Mouse (Mus musculus) heart, postnatal 0 days (tissue): Measurements from ENCODE around the gene Hjurp. TPM values are rescaled to one million over a fixed set of nuclear protein-coding genes. Genes with fewer than 3 reads are reported as not detected.

Experiments used
- ATAC-seq: fragments of 200-750 bp; cut with Nextera tagmentation; 2 replicates; pipeline ENCODE4 v1.8.0; 2017; ENCODE audit warnings: low read depth, moderate number of reproducible peaks, moderate library complexity; ENCODE audit not compliant: insufficient read depth
- DNase-seq: peaks from one replicate; pipeline ENCODE4 v3.0.0-alpha.2; 2016; ENCODE audit warnings: low spot score
- H3K27ac ChIP-seq: fragments of 300-500 bp; sonication (generic); 2 replicates; pipeline ENCODE4 v1.5.1; 2014; ENCODE audit warnings: low read depth, mild to moderate bottlenecking
- H3K27me3 ChIP-seq: fragments of 300-500 bp; sonication (generic); 2 replicates; pipeline ENCODE4 v1.6.1; 2014; ENCODE audit warnings: low read length, mixed read lengths; ENCODE audit not compliant: control insufficient read depth, insufficient read depth
- H3K36me3 ChIP-seq: fragments of 300-500 bp; sonication (generic); replicated peaks from 2 replicates; pipeline ENCODE4 v1.6.1; 2014; ENCODE audit warnings: low read length, mixed read lengths; ENCODE audit not compliant: control insufficient read depth, insufficient read depth
- H3K4me1 ChIP-seq: fragments of 300-500 bp; sonication (generic); 2 replicates; pipeline ENCODE4 v1.6.1; 2014; ENCODE audit warnings: antibody characterized with exemption; ENCODE audit not compliant: control insufficient read depth, insufficient read depth
- H3K4me2 ChIP-seq: fragments of 300-500 bp; sonication (generic); 2 replicates; pipeline ENCODE4 v1.6.1; 2014; ENCODE audit warnings: low read depth, mild to moderate bottlenecking, low read length, moderate library complexity
- H3K4me3 ChIP-seq: fragments of 300-500 bp; sonication (generic); 2 replicates; pipeline ENCODE4 v1.5.1; 2014; ENCODE audit warnings: low read depth, low read length
- H3K9ac ChIP-seq: fragments of 300-500 bp; sonication (generic); replicated peaks from 2 replicates; pipeline ENCODE4 v1.6.1; 2014; ENCODE audit warnings: low read depth, low read length, mixed read lengths
- H3K9me3 ChIP-seq: fragments of 300-500 bp; sonication (generic); replicated peaks from 2 replicates; pipeline ENCODE4 v1.6.1; 2016; ENCODE audit warnings: low read length; ENCODE audit not compliant: control insufficient read depth
- CTCF ChIP-seq: IDR thresholded peaks from 2 replicates; pipeline ENCODE4 v1.5.1; 2016; ENCODE audit warnings: antibody characterized with exemption, control low read depth, low read depth
- EP300 ChIP-seq: IDR thresholded peaks from 2 replicates; pipeline ENCODE4 v1.6.1; 2016; ENCODE audit warnings: antibody characterized with exemption, low read depth
- WGBS: fragments of 180-500 bp; shearing (Covaris S2); extraction: QIAGEN DNeasy Blood & Tissue Kit; methylation state at CpG from one replicate; pipeline ENCODE4 v1.1.7; 2014; 5-methylcytosine and 5-hydroxymethylcytosine counted together
- polyA plus RNA-seq: library from polyadenylated mRNA; unstranded; fragments of >200 nt; fragmentation: Nextera tagmentation; extraction: Ambion mirVana; gene quantifications from 2 replicates; pipeline ENCODE4 v1.2.1, GENCODE M21; 2015
- total RNA-seq: library from RNA; depleted of rRNA; stranded (reverse); fragments of >200 nt; gene quantifications from 2 replicates; pipeline ENCODE4 v1.2.3, GENCODE M21; 2014; ENCODE audit warnings: low replicate concordance

The Hjurp gene
- total and polyA plus RNA-seq, 2 experiments from 2014 or later = 28.0 to 95.2 TPM

GRCm38 (mm10) chr1:88264869-88265240 is 12.6 kb downstream of the Hjurp start:
- ATAC-seq = no peak
- H3K4me3 ChIP-seq = no peak overlapping the region
- H3K36me3 ChIP-seq = peaks cover 99% of the 10 kb centered on the region
- no peak for DNase-seq
- H3K27ac ChIP-seq = no peak overlapping the region
- no peaks in the 10 kb centered on the region for H3K9me3 ChIP-seq
- no peak overlapping the region for H3K9ac ChIP-seq
- 67% methylated on average over 4 of the region's 4 CpGs for WGBS
- no peaks in the 10 kb centered on the region for H3K27me3 ChIP-seq
- H3K4me2 ChIP-seq = no peak overlapping the region
- TF ChIP-seq CTCF (no peak), EP300 (no peak)
- H3K4me1 ChIP-seq = 0 out of 2 replicates have a peak, but pooled peaks cover 5% of the 10 kb centered on the region

DNA sequence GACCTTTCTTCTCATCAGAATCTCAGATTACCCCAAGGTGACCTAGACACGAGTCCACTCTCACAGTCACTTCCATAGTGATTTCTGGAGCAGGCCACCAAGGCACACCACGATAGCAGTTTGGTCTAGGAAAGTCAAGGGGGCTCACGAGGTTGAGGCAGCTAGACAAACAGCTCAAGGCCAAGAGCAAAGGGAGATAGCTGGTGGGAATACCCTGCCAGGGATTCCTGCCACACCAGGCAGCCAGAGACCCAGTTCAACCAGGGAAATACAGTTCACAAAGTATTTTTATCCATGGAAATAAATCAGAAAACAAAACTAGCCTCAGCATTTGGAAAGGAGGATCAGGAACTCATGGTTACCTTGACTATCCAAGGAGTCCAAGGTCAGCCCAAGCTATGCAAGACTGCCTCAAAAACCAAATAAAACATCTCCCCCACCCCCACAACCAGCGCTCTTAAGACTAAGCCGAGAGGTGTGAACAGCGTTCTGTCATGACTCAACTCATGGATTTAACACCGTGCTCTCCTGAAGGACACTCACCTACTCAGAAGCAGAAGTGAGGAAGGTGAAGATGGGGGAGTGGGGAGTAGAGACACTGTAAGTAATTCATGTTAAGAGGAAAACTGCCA is 13.1 kb downstream of the Hjurp start:
- no peak overlapping the region for H3K27ac ChIP-seq
- no peaks in the 10 kb centered on the region for H3K9me3 ChIP-seq
- 74% methylated on average over 7 of the region's 7 CpGs for WGBS
- peaks cover 99% of the 10 kb centered on the region for H3K36me3 ChIP-seq
- ATAC-seq = no peak
- no peak overlapping the region for H3K4me2 ChIP-seq
- H3K27me3 ChIP-seq = no peaks in the 10 kb centered on the region
- TF ChIP-seq EP300 (no peak), CTCF (no peak)
- no peak for DNase-seq
- H3K4me1 ChIP-seq = peaks cover 10% of the 10 kb centered on the region
- no peak overlapping the region for H3K4me3 ChIP-seq
- no peak overlapping the region for H3K9ac ChIP-seq

DNA sequence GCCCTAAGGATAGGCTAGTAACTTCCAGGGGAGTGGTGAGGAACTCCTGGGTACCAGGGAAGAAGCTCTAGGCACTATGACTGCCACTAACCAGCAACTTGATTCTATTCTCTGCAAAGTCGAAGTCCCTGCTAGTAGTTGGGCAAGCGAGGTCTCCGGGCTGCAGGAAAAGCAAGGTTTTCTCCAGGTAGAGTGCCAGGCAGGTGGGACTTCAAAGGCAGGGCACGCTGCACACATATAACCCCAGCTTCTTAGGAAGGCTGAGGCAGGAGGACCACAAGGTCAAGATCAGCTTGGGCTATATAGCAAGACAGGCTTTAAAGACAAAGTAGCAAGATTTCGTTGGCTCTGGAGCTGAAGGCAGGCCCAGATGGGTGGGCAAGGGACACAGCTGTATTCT is 13.7 kb downstream of the Hjurp start:
- no peak overlapping the region for H3K4me2 ChIP-seq
- DNase-seq = no peak
- peaks cover 93% of the 10 kb centered on the region for H3K36me3 ChIP-seq
- H3K9ac ChIP-seq = no peak overlapping the region
- WGBS = 90% methylated on average over 5 of the region's 5 CpGs
- no peak for TF ChIP-seq EP300
- TF ChIP-seq CTCF = no peak
- H3K27me3 ChIP-seq = no peaks in the 10 kb centered on the region
- H3K4me1 ChIP-seq = peaks cover 16% of the 10 kb centered on the region
- no peak for ATAC-seq
- H3K9me3 ChIP-seq = no peaks in the 10 kb centered on the region
- H3K4me3 ChIP-seq = no peak overlapping the region
- H3K27ac ChIP-seq = no peak overlapping the region

DNA sequence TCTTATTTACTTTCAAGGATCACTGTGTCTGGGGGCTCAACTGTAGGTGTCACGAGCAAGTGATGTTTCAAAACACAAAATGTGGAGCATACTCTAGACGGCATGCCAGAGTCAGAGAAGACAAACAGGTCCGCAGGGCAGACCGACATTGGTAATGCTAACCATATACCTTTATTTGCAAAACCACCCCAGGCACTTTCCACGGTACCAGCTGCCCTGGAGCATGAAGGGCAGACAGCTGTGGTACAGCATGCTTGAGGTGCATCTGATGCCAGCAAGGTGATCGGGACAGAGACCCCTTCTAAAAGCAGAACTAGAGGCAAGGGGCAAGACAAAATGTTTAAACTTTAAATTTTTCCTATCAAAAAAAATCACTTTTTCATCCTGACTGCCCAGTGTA is 14.5 kb downstream of the Hjurp start:
- no peak for TF ChIP-seq CTCF
- no peak for TF ChIP-seq EP300
- no peak for DNase-seq
- WGBS = 72% methylated on average over 6 of the region's 6 CpGs

DNA sequence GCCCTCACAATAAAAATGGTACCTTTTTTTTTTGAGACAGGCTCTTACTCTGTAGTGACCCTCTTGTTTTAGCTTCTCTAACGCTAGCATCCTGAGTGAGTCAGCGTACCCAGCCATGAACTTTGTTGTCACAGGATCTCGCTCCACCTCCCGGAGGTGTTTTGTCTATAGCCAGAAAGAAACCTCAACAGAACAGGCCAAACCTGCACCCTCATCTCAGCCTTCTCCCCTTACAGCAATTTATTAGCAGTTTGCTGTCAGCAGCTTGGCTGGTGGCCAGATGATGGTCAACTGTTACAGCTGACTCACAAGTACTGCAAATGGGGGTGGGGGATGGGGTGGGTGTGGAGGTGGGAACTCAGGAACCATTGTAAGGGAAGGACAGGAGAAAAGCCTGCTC is 15.2 kb downstream of the Hjurp start:
- H3K36me3 ChIP-seq = peaks cover 78% of the 10 kb centered on the region
- H3K9ac ChIP-seq = no peak overlapping the region
- ATAC-seq = no peak
- no peaks in the 10 kb centered on the region for H3K27me3 ChIP-seq
- TF ChIP-seq EP300 = no peak
- no peak for TF ChIP-seq CTCF
- H3K27ac ChIP-seq = no peak overlapping the region
- peaks cover 16% of the 10 kb centered on the region for H3K4me1 ChIP-seq
- peak; percentile 59 for DNase-seq
- H3K4me3 ChIP-seq = no peak overlapping the region
- WGBS = 75% methylated on average over 4 of the region's 4 CpGs
- H3K4me2 ChIP-seq = no peak overlapping the region
- no peaks in the 10 kb centered on the region for H3K9me3 ChIP-seq

More for the DNA sequence above, 14.5 kb downstream of the Hjurp start:
- no peak overlapping the region for H3K27ac ChIP-seq
- peaks cover 16% of the 10 kb centered on the region for H3K4me1 ChIP-seq
- no peak overlapping the region for H3K9ac ChIP-seq
- peaks cover 85% of the 10 kb centered on the region for H3K36me3 ChIP-seq
- no peak overlapping the region for H3K4me2 ChIP-seq
- no peak for ATAC-seq
- no peaks in the 10 kb centered on the region for H3K9me3 ChIP-seq
- H3K4me3 ChIP-seq = no peak overlapping the region
- no peaks in the 10 kb centered on the region for H3K27me3 ChIP-seq

DNA sequence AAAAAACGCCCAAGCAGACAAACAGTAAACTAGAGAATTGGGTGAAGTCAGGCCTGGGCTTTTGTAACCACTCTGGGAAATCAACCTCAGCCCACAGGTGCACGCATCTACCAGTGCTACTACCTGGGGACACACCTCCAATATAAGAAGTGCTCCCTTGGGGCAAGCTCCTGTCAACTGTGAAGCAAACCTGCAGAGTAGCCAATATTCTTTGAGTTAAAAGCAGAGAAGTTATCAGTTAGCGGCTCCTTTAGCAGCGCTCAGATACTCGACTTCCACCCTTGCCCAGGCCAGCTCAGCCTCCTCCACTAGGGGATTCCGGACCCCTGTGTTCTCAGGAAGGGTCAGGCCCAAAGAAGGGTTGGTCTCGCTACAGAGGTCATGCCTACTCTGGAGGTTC is 15.7 kb downstream of the Hjurp start:
- Histone ChIP-seq H3K36me3 (peaks cover 72% of the 10 kb centered on the region), H3K4me1 (peaks cover 16% of the 10 kb centered on the region), H3K27ac (no peak overlapping the region), H3K4me2 (no peak overlapping the region), H3K9ac (no peak overlapping the region), H3K27me3 (no peaks in the 10 kb centered on the region), H3K9me3 (no peaks in the 10 kb centered on the region), H3K4me3 (no peak overlapping the region)
- no peak for ATAC-seq
- no peak for DNase-seq
- TF ChIP-seq CTCF (no peak), EP300 (no peak)
- 81% methylated on average over 7 of the region's 7 CpGs for WGBS
